In the genomic region with DNA sequence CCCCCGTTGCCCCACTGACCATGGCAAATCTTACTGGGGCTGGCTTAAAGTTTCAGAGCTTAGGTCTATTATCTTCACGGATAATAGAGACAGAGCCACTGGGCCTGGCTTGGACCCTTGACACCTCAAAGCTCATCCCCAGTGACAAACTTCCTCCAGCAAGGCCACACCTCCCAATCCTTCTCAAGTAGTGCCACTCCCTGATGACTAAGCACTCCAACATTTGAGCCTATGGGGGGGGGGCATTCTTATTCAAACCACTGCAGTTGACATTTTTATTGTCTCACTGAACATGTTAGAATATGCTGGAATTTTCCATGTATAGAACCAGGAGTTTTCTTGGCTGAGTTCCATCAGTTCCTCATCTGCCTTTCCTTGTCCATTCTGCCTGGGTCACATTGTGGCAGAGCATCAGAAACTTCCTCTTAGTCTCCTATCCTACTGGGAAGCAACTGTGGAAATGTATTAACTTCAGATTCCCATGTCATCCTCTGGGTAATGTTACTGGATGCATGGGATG, we compare ENCODE assay signal across 27 mouse cellular contexts.
"Had no signal": no experiment of that assay in that cellular context is flagged by ENCODE, and none has a peak within 500 bp of the region (broad histone marks: within the 10 kb centered on the region; RNA-seq: fewer than 3 reads in every experiment).

No protein-coding gene starts in this region.

- H3K4me1 ChIP-seq: heart, embryonic 10.5 days; heart, embryonic 13.5 days; heart, embryonic 15.5 days; hindbrain, embryonic 13.5 days; hindbrain, embryonic 15.5 days; intestine, embryonic 15.5 days; limb, embryonic 10.5 days; limb, embryonic 12.5 days; liver, embryonic 13.5 days; liver, embryonic 15.5 days had no signal

- H3K4me2 ChIP-seq: heart, embryonic 13.5 days; heart, embryonic 15.5 days; hindbrain, embryonic 13.5 days; hindbrain, embryonic 15.5 days; intestine, embryonic 15.5 days; limb, embryonic 12.5 days; liver, embryonic 11.5 days; liver, embryonic 13.5 days; liver, embryonic 15.5 days had no signal

- H3K9me3 ChIP-seq: heart, embryonic 10.5 days; heart, embryonic 13.5 days; heart, embryonic 15.5 days; hindbrain, embryonic 13.5 days; hindbrain, embryonic 15.5 days; intestine, embryonic 15.5 days; limb, embryonic 10.5 days; liver, embryonic 13.5 days; liver, embryonic 15.5 days had no signal

- H3K27ac ChIP-seq: heart, embryonic 10.5 days; heart, embryonic 13.5 days; heart, embryonic 15.5 days; hindbrain, embryonic 13.5 days; hindbrain, embryonic 15.5 days; intestine, embryonic 15.5 days; layer of hippocampus, adult 2 months; left cerebral cortex, adult 2 months; limb, embryonic 10.5 days; limb, embryonic 12.5 days; liver, embryonic 13.5 days; liver, embryonic 15.5 days had no signal

- H3K4me3 ChIP-seq: heart, embryonic 10.5 days; heart, embryonic 13.5 days; heart, embryonic 15.5 days; hindbrain, embryonic 13.5 days; hindbrain, embryonic 15.5 days; intestine, embryonic 15.5 days; layer of hippocampus, adult 2 months; left cerebral cortex, adult 2 months; limb, embryonic 10.5 days; limb, embryonic 12.5 days; liver, embryonic 13.5 days; liver, embryonic 15.5 days had no signal

- DNase-seq: gastrocnemius, postnatal 14 days; gastrocnemius, postnatal 36 days; heart, adult 18-20 months; heart, postnatal 14 days; heart, postnatal 36 days; kidney, adult 18-20 months; kidney, adult 8-10 months; kidney, postnatal 10 days; kidney, postnatal 25 days; kidney, postnatal 4 days; liver; liver, embryonic 13.5 days; liver, postnatal 0 days had no signal

- H3K36me3 ChIP-seq: heart, embryonic 10.5 days; heart, embryonic 13.5 days; heart, embryonic 15.5 days; hindbrain, embryonic 13.5 days; hindbrain, embryonic 15.5 days; intestine, embryonic 15.5 days; limb, embryonic 10.5 days; limb, embryonic 12.5 days; liver, embryonic 13.5 days; liver, embryonic 15.5 days had no signal

- H3K9ac ChIP-seq: heart, embryonic 13.5 days; heart, embryonic 15.5 days; hindbrain, embryonic 13.5 days; hindbrain, embryonic 15.5 days; intestine, embryonic 15.5 days; limb, embryonic 12.5 days; liver, embryonic 13.5 days; liver, embryonic 15.5 days; liver, postnatal 0 days had no signal

- H3K27me3 ChIP-seq: heart, embryonic 13.5 days; heart, embryonic 15.5 days; hindbrain, embryonic 13.5 days; hindbrain, embryonic 15.5 days; intestine, embryonic 15.5 days; limb, embryonic 12.5 days; liver, embryonic 13.5 days; liver, embryonic 15.5 days had no signal

- ATAC-seq: inflammation-experienced regulatory T-cells, adult 6 months; intestine, embryonic 15.5 days; intestine, postnatal 0 days; liver, postnatal 0 days had no signal
